Mouse (Mus musculus): Measurements from ENCODE around the gene Prkce.
A peak's percentile ranks its signal among the peaks of the same experiment; 100 is the strongest.

Gene Prkce

DNA sequence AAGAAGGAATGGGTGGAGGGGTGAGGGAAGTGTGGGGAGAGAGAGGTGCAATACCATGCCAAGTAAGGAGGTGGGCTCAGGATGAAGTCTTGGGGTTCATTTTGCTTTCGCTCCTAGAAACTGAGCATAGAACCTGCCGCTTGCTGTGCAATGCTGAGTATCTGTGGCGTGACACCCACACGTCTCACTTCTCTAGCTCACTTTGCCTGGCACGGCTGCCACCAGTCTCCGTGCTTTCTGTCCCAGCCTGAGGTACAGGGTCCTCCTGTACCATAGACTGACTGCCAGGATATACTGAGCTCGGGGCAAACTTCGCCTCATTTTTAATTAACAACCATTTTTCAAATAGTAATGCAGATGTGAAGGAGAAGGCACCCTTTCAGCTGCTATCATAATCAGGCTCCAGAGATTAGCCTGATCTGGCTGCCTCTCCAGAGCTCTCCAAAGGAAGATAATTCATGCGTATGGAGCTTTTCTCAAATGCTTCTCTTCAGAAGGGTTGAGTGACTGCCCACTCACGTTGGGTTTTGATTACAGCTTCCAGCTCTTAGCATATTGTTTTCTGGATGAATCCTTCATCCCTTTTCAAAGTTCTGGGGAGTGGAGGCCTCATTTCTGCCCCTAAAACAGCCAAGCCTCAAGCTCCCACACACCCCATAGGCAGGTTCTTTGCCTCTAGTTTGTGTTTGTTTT, 253.2 kb downstream of the Prkce start:
- no peak for DNase-seq

DNA sequence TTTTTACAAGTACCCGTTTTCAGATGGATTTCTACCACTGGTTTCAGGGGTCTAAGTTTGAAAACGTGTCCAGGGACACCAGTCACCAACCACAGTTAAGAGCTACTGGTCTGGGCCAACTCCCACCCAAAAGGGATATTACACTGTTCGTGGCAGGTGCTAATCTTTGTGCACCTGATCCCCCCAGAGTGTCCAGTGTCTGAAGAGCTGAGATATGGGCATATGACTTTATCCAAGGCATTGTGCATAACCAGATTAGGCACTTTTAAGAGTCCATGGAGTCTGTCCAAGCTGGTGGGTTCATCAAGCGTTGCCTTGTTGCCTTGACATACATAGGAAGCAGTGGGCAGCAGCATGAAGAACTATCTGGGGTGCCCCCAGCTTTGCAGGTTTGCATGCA, 254.4 kb downstream of the Prkce start:
- DNase-seq = no peak

DNA sequence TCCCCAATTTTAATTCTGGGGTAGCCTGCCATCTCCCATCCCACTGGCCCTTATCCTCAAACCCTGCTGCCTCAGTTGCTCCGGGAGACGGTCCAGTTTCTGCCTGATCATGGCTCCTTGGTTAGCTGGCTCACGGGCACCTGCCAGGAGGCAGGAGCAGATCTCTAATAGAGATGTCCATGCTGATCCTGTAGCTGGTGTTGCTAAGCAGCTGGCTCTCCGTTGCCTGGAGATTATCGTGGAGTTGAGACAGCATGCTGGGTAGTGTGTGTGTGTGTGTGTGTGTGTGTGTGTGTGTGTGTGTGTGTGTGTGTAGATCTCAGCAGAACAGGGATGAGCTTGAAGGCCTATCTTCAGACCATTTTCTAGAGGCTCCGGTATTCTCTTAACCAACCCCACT, 262.3 kb downstream of the Prkce start:
- DNase-seq = no peak

DNA sequence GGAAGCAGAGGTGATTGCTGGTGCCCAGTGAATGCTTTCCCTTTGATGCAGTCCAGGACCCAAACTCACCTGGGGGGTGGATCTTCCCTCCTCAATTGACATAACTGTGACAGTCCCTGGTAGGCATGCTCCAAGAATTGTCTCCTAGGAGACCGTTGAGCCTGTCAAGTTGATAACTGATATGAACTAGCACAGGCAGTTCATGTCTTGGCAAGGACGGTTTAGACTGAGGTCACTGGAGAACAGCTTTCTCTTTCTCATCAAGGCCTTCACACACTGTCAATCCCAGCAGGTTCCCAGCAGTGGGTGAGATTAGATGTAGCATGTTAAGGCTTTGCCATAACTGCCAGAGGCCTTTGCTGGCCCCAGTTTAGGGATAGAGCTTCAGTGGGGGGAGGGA, 265.5 kb downstream of the Prkce start:
- peak in 1 of 2 experiments; percentile 13 for DNase-seq

DNA sequence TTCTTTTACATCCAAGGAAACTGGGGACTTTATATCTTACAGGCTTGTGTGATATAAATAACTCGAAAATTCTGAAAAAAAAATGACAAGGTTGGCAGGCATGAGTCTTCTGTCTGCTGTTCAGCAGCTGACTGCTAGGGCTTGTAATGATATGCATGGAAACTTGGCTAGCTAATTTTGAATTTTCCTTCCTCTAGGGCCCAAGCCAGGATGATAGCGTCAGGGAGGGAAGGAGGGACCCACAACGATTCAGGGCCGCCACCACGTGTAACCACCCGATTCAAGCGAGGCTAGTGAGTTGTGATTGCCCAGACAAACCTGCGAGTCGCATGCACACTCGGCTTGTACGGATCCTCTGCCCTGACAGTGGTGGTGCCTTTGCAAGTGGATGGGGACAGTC, 266.2 kb downstream of the Prkce start:
- DNase-seq = peak in 1 of 2 experiments; percentile 2

DNA sequence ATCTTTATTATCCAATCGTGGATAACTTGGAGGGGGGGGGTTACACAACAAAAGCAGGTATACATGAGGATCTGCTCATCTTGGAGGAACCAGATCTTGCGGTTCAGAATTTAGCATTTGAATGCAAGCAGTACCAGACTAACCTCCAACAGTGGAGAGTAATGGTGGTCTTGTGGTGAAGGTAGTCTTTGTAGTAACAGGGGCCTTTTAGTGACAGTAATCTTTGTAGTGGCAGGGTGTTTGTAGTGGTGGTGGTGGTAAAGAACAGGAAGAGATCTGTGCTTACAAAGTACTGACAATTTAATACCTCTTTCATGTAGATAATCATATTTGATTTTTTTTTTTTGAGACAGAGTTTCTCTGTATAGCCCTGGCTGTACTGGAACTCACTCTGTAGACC, 267.2 kb downstream of the Prkce start:
- no peak for DNase-seq

DNA sequence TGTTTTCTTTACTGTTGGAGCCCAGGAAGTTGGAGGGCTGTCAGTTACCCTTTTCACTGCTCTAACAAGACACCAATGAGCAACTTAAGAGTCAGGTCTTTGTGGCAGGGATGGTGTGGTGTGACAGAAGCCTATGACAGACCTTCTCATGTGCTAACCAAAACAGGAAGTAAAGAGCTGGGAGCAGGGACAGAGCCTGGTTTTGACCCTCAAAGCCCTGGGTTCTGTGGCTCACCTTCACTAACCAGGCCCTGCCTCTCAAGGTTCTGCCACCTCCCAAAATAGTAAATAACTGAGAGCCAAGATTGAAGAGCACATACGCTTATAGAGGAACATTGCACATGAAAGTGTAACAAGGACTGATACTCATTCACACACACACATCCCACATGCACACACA, 268.0 kb downstream of the Prkce start:
- DNase-seq = no peak

DNA sequence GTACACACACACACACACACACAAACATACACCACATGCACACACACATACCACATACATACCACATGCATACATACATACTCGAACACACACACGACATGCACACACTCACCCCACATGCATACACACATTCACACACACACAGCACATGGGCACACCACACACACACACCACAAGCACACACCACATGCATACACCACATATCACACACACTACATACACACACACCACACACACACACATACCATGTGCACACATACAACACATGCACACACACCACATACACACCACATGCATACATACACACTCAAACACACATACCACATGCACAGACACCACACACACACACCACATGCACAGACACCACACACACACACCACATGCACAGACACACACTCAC, 268.4 kb downstream of the Prkce start:
- no peak for DNase-seq

DNA sequence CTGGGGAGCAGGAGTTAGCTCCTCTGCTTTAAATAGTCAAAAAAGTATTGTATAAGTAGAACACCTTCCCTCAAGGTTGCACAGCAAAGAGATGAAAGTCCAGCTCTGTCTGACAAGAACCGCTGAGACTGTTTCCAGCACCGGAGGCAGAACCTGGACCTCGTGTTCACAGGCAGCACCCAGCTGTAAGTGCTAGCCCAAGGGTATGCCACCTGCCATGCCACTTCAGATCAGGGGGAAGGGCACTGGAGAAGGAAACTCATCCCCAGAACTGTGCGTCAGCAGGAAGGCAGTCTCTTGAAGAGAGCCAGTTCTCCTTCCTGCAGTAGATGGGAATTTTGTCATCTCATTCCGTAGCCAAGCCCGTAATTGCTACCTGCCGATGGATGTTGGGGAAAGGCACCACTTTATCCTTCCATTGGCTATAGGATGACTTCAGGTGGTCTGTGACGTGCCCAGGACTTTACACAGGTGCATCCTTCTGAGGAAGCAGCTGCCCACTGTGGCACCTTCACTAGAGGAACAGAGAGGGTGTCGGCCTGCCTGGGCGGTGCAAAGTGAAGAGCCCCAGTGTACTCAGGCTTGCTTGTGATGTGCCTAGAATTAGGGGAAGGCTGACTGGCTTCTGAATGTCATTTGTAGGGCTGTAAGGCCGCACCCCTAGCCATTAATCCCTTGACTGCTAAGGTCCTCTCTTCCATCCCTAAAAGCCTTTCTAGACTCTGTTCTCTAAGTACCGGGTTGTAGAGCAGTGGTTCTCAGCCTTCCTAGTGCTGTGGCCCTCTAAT, 269.2 kb downstream of the Prkce start:
- DNase-seq = no peak

DNA sequence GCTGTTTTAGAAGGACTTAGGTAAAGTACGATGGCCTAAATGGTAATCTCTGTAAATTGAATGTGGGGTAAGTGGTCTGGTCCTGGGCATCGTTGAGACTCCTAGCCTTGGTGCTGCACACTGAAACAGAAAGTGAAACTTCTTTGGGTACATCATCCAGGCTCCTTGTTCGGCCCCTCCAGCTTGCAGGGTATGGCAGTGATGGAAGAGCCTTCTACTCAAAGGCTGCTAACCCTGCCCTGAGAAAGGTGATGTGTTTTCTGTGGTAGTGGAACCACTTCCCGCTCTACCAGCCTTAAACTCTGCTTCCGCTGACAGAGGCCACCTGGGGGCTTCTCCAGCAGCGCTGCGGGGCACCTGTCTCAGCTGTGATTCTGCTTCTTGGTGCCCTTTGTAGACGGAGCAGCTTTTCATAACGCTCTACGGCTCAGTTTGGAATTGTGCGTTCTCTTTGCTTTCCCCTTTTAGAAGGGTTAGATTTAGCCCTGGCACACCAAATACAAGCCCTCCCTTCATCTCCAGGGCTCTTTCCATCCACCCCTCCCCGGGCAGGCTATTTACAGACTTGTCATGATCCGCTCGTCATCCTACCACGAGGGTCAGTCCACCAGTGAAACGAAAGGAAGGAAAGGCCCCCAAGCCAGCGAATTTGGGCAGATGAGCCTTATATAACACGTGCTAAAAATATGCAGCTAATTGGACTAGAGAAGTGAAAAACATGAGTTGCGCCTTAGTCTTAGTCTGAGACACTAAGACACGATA, 270.1 kb downstream of the Prkce start:
- DNase-seq = peak; percentile 53 to 57

DNA sequence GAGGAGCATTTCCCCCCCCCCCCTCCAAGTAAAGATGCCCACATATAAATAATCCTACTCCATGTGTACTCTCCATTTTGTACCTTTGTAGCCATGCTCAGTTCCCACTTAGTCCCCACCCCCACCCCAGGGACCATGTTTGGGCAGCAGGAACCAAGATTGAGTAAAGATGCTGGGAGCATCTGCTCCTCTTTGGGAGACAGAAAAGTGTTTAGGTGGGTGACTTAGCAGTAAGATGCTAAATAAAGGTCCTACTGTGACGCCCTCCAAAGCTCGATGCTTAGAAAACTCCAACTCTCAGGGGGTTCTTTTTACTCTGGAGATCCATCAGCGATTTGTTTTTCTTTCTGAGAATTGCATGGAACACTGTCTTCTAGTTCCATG, 270.7 kb downstream of the Prkce start:
- no peak for DNase-seq

DNA sequence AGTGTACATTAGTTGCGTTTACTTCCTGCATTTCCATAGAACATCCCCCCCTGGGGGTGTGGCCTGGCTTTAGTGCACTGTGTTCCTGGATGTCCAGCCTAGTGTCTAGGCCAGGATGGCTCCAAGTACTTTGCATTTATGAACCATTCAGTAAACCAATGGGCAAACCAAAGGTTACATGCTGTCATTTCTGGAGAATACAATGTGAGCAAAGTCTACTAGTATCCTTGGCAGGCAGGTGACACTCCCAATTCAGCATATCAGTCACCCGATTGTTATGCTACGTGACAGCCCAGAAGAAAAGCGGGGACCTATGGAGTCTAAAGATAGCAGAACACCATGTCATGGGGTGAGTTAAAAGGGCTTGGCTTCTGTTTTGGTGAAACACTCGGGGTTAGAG, 271.2 kb downstream of the Prkce start:
- DNase-seq = no peak

DNA sequence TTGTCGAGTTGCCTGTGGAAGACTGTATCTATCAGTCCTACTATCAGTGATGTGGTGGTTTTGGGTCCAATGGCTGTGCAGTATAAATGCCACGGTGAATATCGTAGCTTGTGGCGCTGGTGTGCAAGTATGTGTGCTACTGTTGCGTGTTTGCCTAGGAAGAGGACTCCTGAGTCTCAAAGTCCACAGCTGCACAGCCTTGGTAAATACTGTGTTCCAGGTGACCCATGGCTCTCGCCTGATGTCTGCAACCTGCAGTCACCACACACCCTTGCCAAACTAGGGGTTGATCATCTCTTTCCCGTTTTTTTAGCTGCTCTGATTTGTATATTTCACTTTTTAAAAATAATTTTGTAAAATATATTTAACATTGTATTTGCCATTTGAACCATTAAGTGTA, 273.5 kb downstream of the Prkce start:
- no peak for DNase-seq

DNA sequence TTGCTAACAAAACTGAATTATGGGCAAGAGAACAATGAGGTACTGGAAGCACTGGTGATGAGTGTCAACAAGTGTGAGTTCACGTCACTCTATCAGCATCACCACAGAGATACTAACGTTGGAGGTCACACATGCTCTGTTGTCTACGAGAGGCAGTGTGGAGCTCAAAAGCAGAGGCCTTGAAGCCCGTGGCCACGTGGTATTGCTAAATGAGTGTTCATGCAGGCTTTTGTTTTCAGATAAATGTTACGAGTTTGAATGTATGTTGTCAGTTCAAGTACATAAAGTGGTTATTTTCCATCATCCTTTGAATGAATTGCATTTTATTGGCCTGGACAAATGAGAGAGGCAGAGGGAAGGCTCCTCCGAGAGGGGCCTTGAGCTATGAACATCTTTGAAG, 276.3 kb downstream of the Prkce start:
- no peak for DNase-seq

DNA sequence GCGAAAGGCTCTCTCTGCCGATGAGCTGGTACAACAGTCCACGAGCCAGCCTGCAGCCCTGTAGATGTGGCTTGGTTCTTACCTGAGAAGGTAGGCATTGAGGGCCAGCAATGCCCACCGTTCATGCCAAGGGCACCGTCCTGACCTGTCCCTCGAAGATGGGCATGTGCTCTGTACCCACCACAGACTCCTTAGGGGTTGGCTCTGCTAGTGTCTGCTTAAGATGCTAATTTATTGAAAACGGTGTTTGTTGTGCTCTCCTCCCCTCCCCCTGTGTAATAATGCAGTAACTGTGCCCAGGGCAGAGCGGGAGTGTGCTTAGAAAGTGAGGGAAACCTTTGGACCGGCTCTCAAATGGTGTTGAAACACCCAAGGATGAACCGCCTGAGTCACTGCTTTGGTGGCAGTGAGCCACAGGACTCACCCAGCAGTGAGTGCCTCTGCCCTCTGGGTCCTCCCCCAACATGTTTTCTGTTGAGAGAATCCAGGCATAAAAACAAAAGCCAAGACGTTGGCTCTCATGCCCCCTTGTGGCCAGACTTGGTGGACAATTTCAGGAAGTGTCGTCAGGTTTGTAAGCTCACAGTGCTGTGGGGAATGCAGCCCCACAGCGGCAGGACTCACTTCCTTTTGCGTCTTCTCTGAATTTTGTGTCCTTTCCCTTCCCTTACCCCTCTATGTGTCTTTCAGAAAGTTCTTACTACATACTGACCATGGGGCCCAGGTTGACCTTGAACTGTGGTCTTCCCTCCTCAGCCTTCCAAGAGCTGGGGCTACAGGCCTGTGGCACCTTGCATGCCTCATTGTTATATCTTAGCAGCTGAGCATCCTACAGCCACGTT, 277.2 kb downstream of the Prkce start:
- peak; percentile 92 to 97 for DNase-seq

DNA sequence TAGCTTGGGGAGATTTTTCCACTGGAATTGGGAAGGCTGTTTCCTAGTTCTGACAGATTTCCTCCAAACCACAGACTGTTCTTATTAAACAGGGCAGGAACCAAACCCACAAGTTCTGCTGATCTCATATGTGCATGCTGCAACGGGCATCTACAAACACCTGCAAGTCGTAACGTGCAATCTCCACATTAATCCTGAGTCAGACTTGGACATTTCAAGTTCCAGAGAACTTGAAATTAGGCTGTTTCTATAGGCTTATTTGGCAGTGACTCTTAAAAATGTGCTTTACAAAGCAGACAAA, 277.8 kb downstream of the Prkce start:
- DNase-seq = no peak

DNA sequence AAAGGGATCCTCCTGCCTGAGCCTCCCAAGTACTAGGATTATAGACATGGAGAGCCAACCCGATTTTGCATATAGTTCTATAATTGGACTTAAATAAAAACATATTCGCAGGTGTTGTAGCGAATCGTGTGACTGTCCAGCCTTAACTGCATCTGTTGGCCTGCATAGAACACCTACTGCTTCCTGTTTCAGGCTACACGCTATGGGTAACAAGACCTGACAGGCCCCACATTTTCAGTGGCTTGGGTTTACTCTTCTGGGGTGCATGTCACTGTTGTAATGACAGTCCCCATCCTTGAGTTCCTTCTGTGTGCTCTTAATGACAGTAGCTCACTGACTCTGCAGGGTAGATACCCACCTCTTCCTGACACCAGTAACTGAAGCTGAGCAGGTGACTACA, 278.3 kb downstream of the Prkce start:
- no peak for DNase-seq

DNA sequence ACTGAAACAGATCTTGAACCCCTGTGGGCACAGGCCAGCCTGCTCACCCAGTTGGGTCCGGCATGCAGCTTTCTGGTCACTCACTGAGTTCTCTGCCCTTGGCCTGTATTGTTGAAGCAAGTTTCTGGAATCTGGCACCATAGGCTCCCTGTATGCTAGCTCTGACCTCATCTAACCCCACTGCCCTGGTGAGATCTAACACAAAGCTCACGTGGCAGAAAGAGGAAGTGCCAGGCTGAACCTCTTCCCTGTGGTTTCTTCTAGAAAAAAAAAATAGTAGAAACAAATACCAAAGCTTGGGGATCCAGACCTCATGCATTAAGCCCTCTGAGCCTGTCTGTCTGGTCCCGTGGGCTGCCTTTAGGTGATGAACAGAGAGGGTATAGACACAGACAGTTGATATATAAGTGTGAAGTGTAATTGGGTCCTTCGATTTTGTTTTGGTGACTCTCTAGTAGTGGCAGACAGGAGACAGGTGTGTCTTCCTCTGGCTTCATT, 279.6 kb downstream of the Prkce start:
- DNase-seq = no peak

DNA sequence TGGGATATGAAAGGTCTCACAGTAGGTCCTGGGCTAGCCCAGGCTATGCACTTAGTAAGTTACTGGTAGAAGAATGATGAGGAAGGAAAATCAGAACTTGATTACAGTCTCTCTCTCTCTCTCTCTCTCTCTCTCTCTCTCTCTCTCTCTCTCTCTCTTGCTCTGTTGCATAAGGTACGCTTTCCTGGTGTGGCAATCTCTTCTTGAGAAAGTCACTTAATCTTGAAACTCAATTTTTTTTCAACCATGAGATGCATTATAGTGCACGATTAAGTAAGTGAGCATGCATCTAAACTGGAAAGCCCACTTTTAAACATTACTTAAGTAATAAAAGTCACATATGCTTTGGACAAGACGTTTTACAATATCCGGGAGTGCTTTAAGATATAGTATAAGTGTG, 285.3 kb downstream of the Prkce start:
- DNase-seq = no peak

DNA sequence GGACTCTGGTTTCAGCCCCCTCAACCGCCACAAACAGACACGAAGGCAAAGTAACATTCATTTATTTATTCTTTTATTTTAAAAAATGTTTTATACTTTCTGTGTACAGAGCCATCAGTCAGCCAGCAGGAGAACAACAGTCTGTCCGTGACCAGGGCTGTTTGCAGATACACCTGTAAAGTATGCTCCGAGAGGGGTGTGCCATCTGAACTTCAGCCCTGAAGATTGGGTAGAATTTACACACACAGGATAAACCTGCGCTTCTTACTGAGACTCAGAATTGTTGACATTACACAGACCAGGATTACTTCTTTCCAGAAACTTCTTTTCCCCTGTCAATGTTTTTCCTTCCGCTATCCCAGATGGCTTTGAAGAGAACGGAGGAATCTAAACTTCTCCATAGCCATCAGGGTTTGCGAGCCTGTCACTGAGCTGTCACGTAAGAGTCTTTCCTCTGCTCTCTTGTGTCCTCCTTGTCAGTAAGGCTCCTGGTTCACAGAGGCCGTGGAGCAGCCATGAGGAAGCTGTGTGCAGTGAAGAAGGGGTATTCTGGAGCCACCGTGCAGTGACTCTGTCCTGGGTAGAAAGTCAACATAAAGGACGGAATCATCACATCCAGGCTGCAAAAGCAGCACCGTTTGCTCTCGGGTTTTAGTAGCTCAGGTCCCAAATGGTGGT, 286.2 kb downstream of the Prkce start:
- no peak for DNase-seq

DNA sequence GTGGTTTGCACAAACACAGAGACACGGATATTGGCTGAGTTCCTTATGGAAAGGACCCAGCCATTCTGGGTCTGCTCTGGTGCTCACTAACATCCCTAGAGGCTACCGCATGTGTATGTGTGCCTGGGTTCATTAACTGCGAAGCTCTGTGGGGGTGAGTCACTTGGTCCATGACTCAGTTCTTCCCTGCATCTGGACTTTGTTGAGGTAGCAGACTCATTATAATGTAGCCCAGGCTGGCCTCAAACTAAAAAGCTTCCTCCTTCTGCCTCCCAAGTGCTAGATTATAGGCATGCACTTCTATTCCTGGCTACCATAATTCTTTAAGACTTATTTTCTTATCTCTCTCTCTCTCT, 286.7 kb downstream of the Prkce start:
- no peak for DNase-seq

DNA sequence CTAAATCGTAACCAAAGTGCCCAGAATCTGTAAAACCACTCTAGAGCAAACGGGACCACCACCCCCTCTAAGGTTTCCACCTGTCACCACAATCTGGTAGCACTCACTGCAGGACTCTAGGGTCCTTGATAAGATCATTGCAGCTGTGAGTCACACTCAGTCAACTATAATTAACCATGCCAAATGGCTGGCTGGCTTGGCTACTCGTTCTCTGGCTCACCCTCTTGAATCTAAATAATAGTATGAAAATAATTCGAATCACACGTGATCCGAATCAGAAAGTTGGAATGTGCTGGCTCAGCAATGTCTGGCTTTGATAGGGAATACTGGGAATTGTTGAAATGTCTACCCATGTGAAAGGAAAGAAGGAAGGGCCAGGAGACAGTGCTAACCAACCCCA, 288.9 kb downstream of the Prkce start:
- DNase-seq = no peak
